Comparison of ENCODE assay signal across 9 mouse cellular contexts in genomic region chr4:99650945-99651690, GRCm38 (mm10). TPM values are rescaled to one million over a fixed set of nuclear protein-coding genes. Genes with fewer than 3 reads are reported as not detected.
DNase-seq lines count a peak whose midpoint lies in the region; ATAC-seq and TF ChIP-seq lines count a peak whose summit lies in the region.
"Had no signal": no experiment of that assay in that cellular context is flagged by ENCODE, and none has a peak within 500 bp of the region (broad histone marks: within the 10 kb centered on the region; RNA-seq: fewer than 3 reads in every experiment).

No protein-coding gene starts in this region.

- H3K9me3 ChIP-seq in ES-Bruce4 (replicated peaks; ENCODE audit: control insufficient read depth, insufficient read depth, low read length, poor library complexity, severe bottlenecking), result no peaks in the 10 kb centered on the region
- no peaks in the 10 kb centered on the region for H3K9me3 ChIP-seq in forebrain, embryonic 15.5 days
- no peaks in the 10 kb centered on the region for H3K9me3 ChIP-seq in limb, embryonic 11.5 days (ENCODE audit: control insufficient read depth, low read length)

- peaks cover 20% of the 10 kb centered on the region for H3K27me3 ChIP-seq in ES-Bruce4 (ENCODE audit: control insufficient read depth, insufficient read depth, low read length, poor library complexity, severe bottlenecking)
- H3K27me3 ChIP-seq in forebrain, embryonic 15.5 days, result peaks cover 92% of the 10 kb centered on the region
- peaks cover 76% of the 10 kb centered on the region for H3K27me3 ChIP-seq in limb, embryonic 11.5 days (ENCODE audit: control insufficient read depth, insufficient read depth, low read length)

- H3K36me3 ChIP-seq in ES-Bruce4 (ENCODE audit: control insufficient read depth, insufficient read depth, low read length, poor library complexity, severe bottlenecking), result no peaks in the 10 kb centered on the region
- H3K36me3 ChIP-seq in forebrain, embryonic 15.5 days, result no peaks in the 10 kb centered on the region
- H3K36me3 ChIP-seq in limb, embryonic 11.5 days (ENCODE audit: control insufficient read depth, insufficient read depth, low read length), result no peaks in the 10 kb centered on the region

- no peak for TF ChIP-seq CTCF in ES-Bruce4 (IDR thresholded peaks at IDR 0.05; ENCODE audit: low read depth, low read length)

- no peak for TF ChIP-seq EP300 in ES-Bruce4 (IDR thresholded peaks at IDR 0.05; ENCODE audit: insufficient read depth, low read depth, low read length)

- peak overlapping the region; percentile 16; the same call in 1 of the 2 replicates for H3K4me2 ChIP-seq in forebrain, embryonic 15.5 days (replicated peaks)
- peak overlapping the region; percentile 32; the same call in 1 of the 2 replicates for H3K4me2 ChIP-seq in limb, embryonic 11.5 days (ENCODE audit: low read depth, severe bottlenecking)

- no peak for ATAC-seq in forebrain, embryonic 15.5 days (replicated peaks)
- no peak for ATAC-seq in limb, embryonic 11.5 days (ENCODE audit: insufficient number of reproducible peaks, low FRiP score, low TSS enrichment, low read depth)

- WGBS in forebrain, embryonic 15.5 days, result 2% methylated on average over 59 of the region's 59 CpGs
- 2% methylated on average over 57 of the region's 59 CpGs for WGBS in limb, embryonic 11.5 days

- no peak for TF ChIP-seq POLR2A in ES-Bruce4 (IDR thresholded peaks at IDR 0.05; ENCODE audit: insufficient read depth, low read length)

- peak; percentile 20 for DNase-seq in cerebellum, adult 8-10 months
- DNase-seq in cerebellum, adult 9-10 months, result no peak
- peak; percentile 76 for DNase-seq in limb, embryonic 11.5 days (ENCODE audit: low spot score)
- DNase-seq in yolk sac, embryonic 10.5 days (ENCODE audit: low spot score), result peak; percentile 9
- no peak for DNase-seq in layer of hippocampus, adult 18-20 months (ENCODE audit: low spot score in 2 of 2)
- DNase-seq in thymus, postnatal 14 days, result no peak

- H3K4me1 ChIP-seq in ES-Bruce4 (ENCODE audit: control insufficient read depth, insufficient read depth, low read length), result no peaks in the 10 kb centered on the region
- H3K4me1 ChIP-seq in forebrain, embryonic 15.5 days, result peaks cover 13% of the 10 kb centered on the region
- no peaks in the 10 kb centered on the region; the same call in 1 of the 2 replicates for H3K4me1 ChIP-seq in limb, embryonic 11.5 days (ENCODE audit: control insufficient read depth, insufficient read depth, low read length)

- H3K4me3 ChIP-seq in ES-Bruce4 (ENCODE audit: low read depth, low read length), result peak overlapping the region; percentile 61
- H3K4me3 ChIP-seq in forebrain, embryonic 15.5 days, result peak overlapping the region; percentile 10
- H3K4me3 ChIP-seq in limb, embryonic 11.5 days (ENCODE audit: low read depth, low read length), result peak overlapping the region; percentile 15; the same call in 1 of the 2 replicates

- peak overlapping the region; percentile 37 for H3K9ac ChIP-seq in ES-Bruce4 (ENCODE audit: low read depth, poor library complexity, severe bottlenecking)
- H3K9ac ChIP-seq in forebrain, embryonic 15.5 days (replicated peaks), result no peak overlapping the region
- H3K9ac ChIP-seq in limb, embryonic 11.5 days (ENCODE audit: low read length), result no peak overlapping the region

- no peak overlapping the region for H3K27ac ChIP-seq in ES-Bruce4 (ENCODE audit: insufficient read depth, low read length)
- no peak overlapping the region for H3K27ac ChIP-seq in forebrain, embryonic 15.5 days (replicated peaks)
- H3K27ac ChIP-seq in limb, embryonic 11.5 days (replicated peaks; ENCODE audit: low read depth, low read length), result no peak overlapping the region

RNA-seq across cellular contexts. Expression of gene Foxd3, which starts 5.0 kb away (rescaled TPM):
- 1.3 and 2.4 TPM in 2 replicates for polyA plus RNA-seq in ES-Bruce4 (2011; ENCODE audit: insufficient read depth, insufficient read length, low read depth, missing spikeins)
- 0.11 TPM in 1 of 2 replicates, not detected in the other for polyA plus RNA-seq in forebrain, embryonic 15.5 days (2015; fragmentation: Nextera tagmentation; extraction: Ambion mirVana)
- polyA plus RNA-seq in limb, embryonic 11.5 days (2014; fragmentation: Nextera tagmentation; extraction: Ambion mirVana), result 0.21 and 0.44 TPM in 2 replicates
- total RNA-seq in layer of hippocampus, adult 18-20 months (2021), result not detected
- polyA plus RNA-seq: cortical plate, adult 2 months had no signal

Comparison
In these comparisons a context has a peak if more than half of its experiments do, and no peak if none do; other contexts are left out.
1. DNase-seq: peak in cerebellum, adult 8-10 months (single experiment), limb, embryonic 11.5 days (single experiment) and yolk sac, embryonic 10.5 days (single experiment); none in cerebellum, adult 9-10 months (single experiment), layer of hippocampus, adult 18-20 months (0 of 2) and thymus, postnatal 14 days (single experiment).
2. H3K4me3 ChIP-seq: peak in every context shown above with its lines; median percentile 61 in ES-Bruce4; 15 in limb, embryonic 11.5 days; 10 in forebrain, embryonic 15.5 days.